Mouse (Mus musculus): ENCODE data around the gene Pigw. TPM values are rescaled to one million over a fixed set of nuclear protein-coding genes. Genes with fewer than 3 reads are reported as not detected.
"Not testable (repeated sequence)": the region's sequence is repeated elsewhere in the genome, so short reads cannot be mapped to it uniquely, and the experiment has no call there.

The Pigw gene
- total RNA-seq, 2 experiments from 2014 or later, result 7.5 to 9.5 TPM

GRCm38 (mm10) chr11:84885238-84885637 is 5.2 kb upstream of the Pigw start:
- DNase-seq (ENCODE audit: low spot score in 2 of 2), result no peak
- intact Hi-C loops (cut with DNase I), result no loop called here

- DNase-seq (ENCODE audit: low spot score in 2 of 2), result no peak
- intact Hi-C loops (cut with DNase I), result no loop called here
These were observed 2.3 kb upstream of the Pigw start for GRCm38 (mm10) chr11:84882346-84882745.

GRCm38 (mm10) chr11:84880971-84881370 is 886 bp upstream of the Pigw start:
- intact Hi-C loops (cut with DNase I), result no loop called here
- DNase-seq (ENCODE audit: low spot score in 2 of 2), result no peak

- DNase-seq (ENCODE audit: low spot score in 2 of 2), result no peak
- intact Hi-C loops (cut with DNase I), result no loop called here
These were observed 428 bp upstream of the Pigw start for GRCm38 (mm10) chr11:84880465-84880961.

GRCm38 (mm10) chr11:84879007-84879771 is 896 bp downstream of the Pigw start:
- no peak for DNase-seq (ENCODE audit: low spot score in 2 of 2)
- intact Hi-C loops (cut with DNase I), result no loop called here

- intact Hi-C loops (cut with DNase I); DNase-seq (ENCODE audit: low spot score in 2 of 2): not testable (repeated sequence)
These were observed 4.1 kb downstream of the Pigw start for GRCm38 (mm10) chr11:84876020-84876419.

- no peak for DNase-seq (ENCODE audit: low spot score in 2 of 2)
- intact Hi-C loops (cut with DNase I), result loop anchor here (5.0 kb wide), 1 partner anchor 264 kb away; no protein-coding TSS in a partner anchor
These were observed 6.8 kb downstream of the Pigw start for GRCm38 (mm10) chr11:84873042-84873833.

- intact Hi-C loops (cut with DNase I), result loop anchor here (5.0 kb wide), 1 partner anchor 266 kb away; no protein-coding TSS in a partner anchor
These were observed 8.5 kb downstream of the Pigw start for GRCm38 (mm10) chr11:84871548-84872069.

GRCm38 (mm10) chr11:84871046-84871445 is 9.0 kb downstream of the Pigw start:
- intact Hi-C loops (cut with DNase I), result loop anchor here (5.0 kb wide), 1 partner anchor 266 kb away; no protein-coding TSS in a partner anchor
- no peak for DNase-seq (ENCODE audit: low spot score in 2 of 2)

More at GRCm38 (mm10) chr11:84871548-84872069, 8.5 kb downstream of the Pigw start:
- DNase-seq (ENCODE audit: low spot score in 2 of 2), result no peak

- intact Hi-C loops (cut with DNase I), result loop anchor here (5.0 kb wide), 1 partner anchor 267 kb away; no protein-coding TSS in a partner anchor
- DNase-seq (ENCODE audit: low spot score in 2 of 2), result peak; percentile 90 to 94
These were observed 9.6 kb downstream of the Pigw start, which contains the start of gene Ggnbp2 for GRCm38 (mm10) chr11:84870337-84871043. Gene Ggnbp2, minus strand, starts transcription at chr11:84870817.

GRCm38 (mm10) chr11:84869537-84870232 is 10.4 kb downstream of the Pigw start:
- intact Hi-C loops (cut with DNase I), result loop anchor here (5.0 kb wide), 2 partner anchors 37 to 268 kb away; no protein-coding TSS in a partner anchor

GRCm38 (mm10) chr11:84868786-84869259 is 11.3 kb downstream of the Pigw start:
- no peak for DNase-seq (ENCODE audit: low spot score in 2 of 2)
- intact Hi-C loops (cut with DNase I), result loop anchor here (5.0 kb wide), 1 partner anchor 37 kb away; no protein-coding TSS in a partner anchor

More at GRCm38 (mm10) chr11:84869537-84870232, 10.4 kb downstream of the Pigw start:
- DNase-seq (ENCODE audit: low spot score in 2 of 2), result peak; percentile 93 to 97

GRCm38 (mm10) chr11:84867586-84867985 is 12.5 kb downstream of the Pigw start:
- no peak for DNase-seq (ENCODE audit: low spot score in 2 of 2)
- intact Hi-C loops (cut with DNase I), result loop anchor here (5.0 kb wide), 1 partner anchor 35 kb away; no protein-coding TSS in a partner anchor

GRCm38 (mm10) chr11:84865268-84865667 is 14.8 kb downstream of the Pigw start:
- DNase-seq (ENCODE audit: low spot score in 2 of 2), result no peak
- intact Hi-C loops (cut with DNase I), result loop anchor here (5.0 kb wide), 1 partner anchor 33 kb away; no protein-coding TSS in a partner anchor

GRCm38 (mm10) chr11:84855285-84855684 is 24.8 kb downstream of the Pigw start:
- intact Hi-C loops (cut with DNase I), result no loop called here
- no peak for DNase-seq (ENCODE audit: low spot score in 2 of 2)

GRCm38 (mm10) chr11:84847475-84848090 is 32.5 kb downstream of the Pigw start:
- intact Hi-C loops (cut with DNase I), result no loop called here
- DNase-seq (ENCODE audit: low spot score in 2 of 2), result no peak

- DNase-seq (ENCODE audit: low spot score in 2 of 2), result no peak
- intact Hi-C loops (cut with DNase I), result no loop called here
These were observed 33.2 kb downstream of the Pigw start for GRCm38 (mm10) chr11:84846741-84847474.
